Mouse (Mus musculus) ES-Bruce4 (cell line): Measurements from ENCODE around the gene Scgb1a1. TPM values are rescaled to one million over a fixed set of nuclear protein-coding genes. Genes with fewer than 3 reads are reported as not detected.

ENCODE experiments used
- H3K27ac ChIP-seq: 2 replicates; pipeline ENCODE4 v1.5.1; 2012; ENCODE audit warnings: low read length, inconsistent platforms; ENCODE audit not compliant: insufficient read depth
- H3K27me3 ChIP-seq: 2 replicates; pipeline ENCODE4 v1.6.1; 2012; ENCODE audit warnings: mild to moderate bottlenecking, low read length, inconsistent platforms; ENCODE audit not compliant: control insufficient read depth, poor library complexity, insufficient read depth, severe bottlenecking
- H3K36me3 ChIP-seq: 2 replicates; pipeline ENCODE4 v1.6.1; 2012; ENCODE audit warnings: inconsistent platforms, mild to moderate bottlenecking, low read length, moderate library complexity; ENCODE audit not compliant: control insufficient read depth, poor library complexity, insufficient read depth, severe bottlenecking
- H3K4me1 ChIP-seq: one replicate; pipeline ENCODE4 v1.8.1; 2011; ENCODE audit warnings: low read length; ENCODE audit not compliant: control insufficient read depth, insufficient read depth
- H3K4me3 ChIP-seq: 2 replicates; pipeline ENCODE4 v1.5.1; 2011; ENCODE audit warnings: low read depth, mild to moderate bottlenecking, low read length
- H3K9ac ChIP-seq: 2 replicates; pipeline ENCODE4 v1.6.1; 2012; ENCODE audit warnings: low read depth, mild to moderate bottlenecking, inconsistent platforms; ENCODE audit not compliant: poor library complexity, severe bottlenecking
- H3K9me3 ChIP-seq: replicated peaks from 2 replicates; pipeline ENCODE4 v1.6.1; 2012; ENCODE audit warnings: mild to moderate bottlenecking, low read length, inconsistent platforms; ENCODE audit not compliant: control insufficient read depth, poor library complexity, insufficient read depth, severe bottlenecking
- CTCF ChIP-seq: IDR thresholded peaks from one replicate; pipeline ENCODE4 v1.8.1; 2011; ENCODE audit warnings: low read depth, low read length
- EP300 ChIP-seq: IDR thresholded peaks from 2 replicates; pipeline ENCODE4 v1.6.1; 2011; ENCODE audit warnings: low read depth, low read length; ENCODE audit not compliant: insufficient read depth
- POLR2A ChIP-seq: IDR thresholded peaks from one replicate; pipeline ENCODE4 v1.8.1; 2011; ENCODE audit warnings: low read length; ENCODE audit not compliant: insufficient read depth
- polyA plus RNA-seq: library from polyadenylated mRNA; stranded (reverse); fragments of >200 nt; gene quantifications from 2 replicates; pipeline ENCODE4 v1.2.4, GENCODE M21; 2011; ENCODE audit warnings: low read depth; ENCODE audit not compliant: missing spikeins, insufficient read depth, insufficient read length

Gene Scgb1a1
- polyA plus RNA-seq, 1 experiment: not detected

DNA sequence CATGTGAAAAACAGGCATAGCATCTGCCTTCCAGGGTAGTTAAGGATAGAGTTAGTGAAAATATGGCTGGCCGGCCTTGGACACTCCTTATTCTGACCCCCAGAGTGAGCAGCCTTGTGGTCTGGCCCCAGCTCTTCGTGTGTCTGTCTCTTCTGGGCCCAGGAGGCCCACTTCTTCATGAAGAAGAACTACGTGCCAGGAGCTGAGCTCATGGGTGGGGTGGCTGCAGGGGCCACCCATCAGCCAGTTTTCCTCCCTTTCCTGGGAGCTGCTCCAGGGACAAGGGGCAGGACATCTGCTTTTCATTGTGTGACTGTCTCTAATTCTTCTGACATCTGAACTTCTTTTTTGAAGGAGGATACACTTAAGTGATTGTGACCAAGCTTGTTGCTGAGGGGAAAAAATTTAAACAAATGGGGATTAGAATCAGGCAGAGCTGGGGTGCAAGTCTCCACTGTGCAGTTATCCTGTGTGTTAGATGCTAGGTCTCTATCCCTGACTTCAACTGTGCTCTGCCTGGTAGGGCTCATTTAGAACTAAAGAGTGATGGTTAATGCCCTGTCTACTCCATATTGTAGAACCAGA, 17.4 kb upstream of the Scgb1a1 start:
- Histone ChIP-seq H3K27ac (no peak overlapping the region), H3K27me3 (no peaks in the 10 kb centered on the region), H3K4me1 (no peaks in the 10 kb centered on the region), H3K9ac (no peak overlapping the region), H3K36me3 (no peaks in the 10 kb centered on the region), H3K9me3 (peaks cover 7% of the 10 kb centered on the region; the same call in 1 of the 2 replicates), H3K4me3 (no peak overlapping the region)
- TF ChIP-seq EP300: no peak
- no peak for TF ChIP-seq CTCF
- no peak for TF ChIP-seq POLR2A

DNA sequence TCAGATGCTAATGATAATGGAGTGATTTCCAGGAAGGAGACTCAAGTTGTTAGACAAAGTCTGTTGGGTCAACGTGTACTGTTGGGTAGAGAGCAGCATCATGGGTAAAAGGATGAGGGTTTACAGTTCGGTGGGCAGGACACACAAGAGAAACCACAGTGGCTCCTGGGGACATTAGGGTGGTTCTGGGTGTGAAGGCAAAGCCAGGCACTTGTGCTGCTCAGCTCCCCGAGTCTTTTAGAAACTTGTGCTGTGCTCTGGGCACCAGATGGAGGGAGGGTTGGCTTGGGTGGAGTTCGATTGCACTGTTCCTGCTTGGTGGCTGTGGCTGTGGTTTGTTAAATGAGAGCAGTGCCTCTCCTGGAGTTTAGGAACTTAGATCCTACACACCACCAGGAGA, 16.2 kb upstream of the Scgb1a1 start:
- TF ChIP-seq EP300: no peak
- TF ChIP-seq POLR2A: no peak
- TF ChIP-seq CTCF: no peak
- Histone ChIP-seq H3K4me3 (no peak overlapping the region), H3K36me3 (no peaks in the 10 kb centered on the region), H3K9ac (no peak overlapping the region), H3K9me3 (peaks cover 7% of the 10 kb centered on the region; the same call in 1 of the 2 replicates), H3K27me3 (no peaks in the 10 kb centered on the region), H3K4me1 (no peaks in the 10 kb centered on the region), H3K27ac (no peak overlapping the region)

DNA sequence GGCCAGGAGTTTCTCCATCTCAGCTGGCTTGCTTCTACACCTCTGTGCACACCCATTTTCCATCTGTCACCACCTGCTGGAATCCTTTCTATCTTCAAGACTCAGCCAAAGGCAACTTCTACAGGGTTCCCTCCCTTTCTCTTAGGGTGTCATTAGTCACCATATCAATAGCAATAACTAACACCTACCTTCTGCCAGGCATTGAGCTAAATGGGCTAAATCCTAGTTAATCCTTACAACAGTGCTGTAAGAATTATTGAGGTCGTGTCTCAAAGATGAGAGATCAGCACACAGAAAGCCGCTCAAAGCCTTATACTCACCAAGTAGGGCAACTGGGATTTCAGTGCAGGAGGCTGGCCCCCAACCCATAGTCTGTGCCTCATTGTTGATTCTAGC, 13.3 kb upstream of the Scgb1a1 start:
- Histone ChIP-seq H3K4me3 (no peak overlapping the region), H3K27me3 (no peaks in the 10 kb centered on the region), H3K36me3 (no peaks in the 10 kb centered on the region), H3K9me3 (peaks cover 7% of the 10 kb centered on the region; the same call in 1 of the 2 replicates), H3K9ac (no peak overlapping the region), H3K4me1 (no peaks in the 10 kb centered on the region), H3K27ac (no peak overlapping the region)
- TF ChIP-seq POLR2A: no peak
- TF ChIP-seq CTCF: no peak
- TF ChIP-seq EP300: no peak

DNA sequence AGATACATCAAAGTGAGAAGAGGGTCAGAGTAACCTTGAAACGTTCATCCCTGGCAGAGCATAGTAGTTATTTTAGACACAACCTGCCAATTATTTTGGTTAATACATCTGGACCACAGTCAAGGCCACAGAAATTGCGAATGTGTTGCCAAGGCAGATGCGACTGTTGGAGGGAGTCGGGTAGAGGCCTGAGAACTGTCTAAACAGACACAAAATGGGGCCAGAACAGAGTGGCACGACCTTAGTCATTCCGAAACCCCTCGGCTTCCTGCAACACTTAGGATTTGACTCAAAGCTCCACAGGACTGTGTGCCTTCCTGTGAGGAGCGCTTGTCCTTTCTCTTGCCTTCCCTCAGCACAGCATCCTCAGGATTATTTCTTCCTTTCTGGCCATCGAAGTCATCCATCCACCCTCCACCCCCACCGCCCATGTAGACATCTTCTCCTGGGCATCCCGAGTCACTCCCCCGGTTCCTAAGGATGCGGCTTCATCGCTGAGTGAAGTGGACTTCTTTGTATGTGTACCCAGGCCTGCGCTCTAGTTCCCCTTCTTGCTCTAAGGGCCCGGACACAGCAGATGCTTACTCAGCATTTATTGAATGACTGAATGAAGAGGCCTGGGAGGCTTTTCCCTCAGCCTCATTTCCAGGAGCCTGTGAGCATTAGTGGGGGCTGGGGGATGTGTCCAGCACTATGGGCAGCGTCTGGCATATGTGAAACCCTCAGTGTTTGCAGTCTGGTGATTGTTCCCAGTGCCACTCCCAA, 12.7 kb upstream of the Scgb1a1 start:
- Histone ChIP-seq H3K4me3 (no peak overlapping the region), H3K9ac (no peak overlapping the region), H3K27me3 (no peaks in the 10 kb centered on the region)

GRCm38 (mm10) chr19:9099751-9100150, 12.0 kb upstream of the Scgb1a1 start:
- no peak overlapping the region for H3K4me3 ChIP-seq
- H3K4me1 ChIP-seq: no peaks in the 10 kb centered on the region
- no peak overlapping the region for H3K27ac ChIP-seq
- H3K27me3 ChIP-seq: no peaks in the 10 kb centered on the region
- H3K36me3 ChIP-seq: no peaks in the 10 kb centered on the region
- TF ChIP-seq POLR2A (no peak), EP300 (no peak), CTCF (no peak)
- peaks cover 7% of the 10 kb centered on the region; the same call in 1 of the 2 replicates for H3K9me3 ChIP-seq
- no peak overlapping the region for H3K9ac ChIP-seq

More for the DNA sequence above, 12.7 kb upstream of the Scgb1a1 start:
- Histone ChIP-seq H3K4me1 (no peaks in the 10 kb centered on the region), H3K27ac (no peak overlapping the region), H3K9me3 (peaks cover 7% of the 10 kb centered on the region; the same call in 1 of the 2 replicates), H3K36me3 (no peaks in the 10 kb centered on the region)
- TF ChIP-seq POLR2A (no peak), EP300 (no peak), CTCF (no peak)

- Histone ChIP-seq H3K9ac (no peak overlapping the region), H3K4me1 (no peaks in the 10 kb centered on the region), H3K27me3 (no peaks in the 10 kb centered on the region), H3K36me3 (no peaks in the 10 kb centered on the region), H3K27ac (no peak overlapping the region), H3K9me3 (no peaks in the 10 kb centered on the region), H3K4me3 (no peak overlapping the region)
- TF ChIP-seq EP300 (no peak), CTCF (no peak), POLR2A (no peak)
Observed at GRCm38 (mm10) chr19:9097441-9097840, 9.7 kb upstream of the Scgb1a1 start.
